Mouse (Mus musculus) heart, embryonic 14.5 days (tissue): ENCODE measurements around the gene Ssh3. TPM values are rescaled to one million over a fixed set of nuclear protein-coding genes. Genes with fewer than 3 reads are reported as not detected.
A peak's percentile ranks its signal among the peaks of the same experiment; 100 is the strongest.

Experiments used
- ATAC-seq: fragments of 200-750 bp; cut with Nextera tagmentation; 2 replicates; pipeline ENCODE4 v1.8.0; 2017; ENCODE audit warnings: low read depth, moderate TSS enrichment; ENCODE audit not compliant: insufficient number of reproducible peaks, insufficient read depth, low FRiP score
- H3K27ac ChIP-seq, 2 experiments: fragments of 200-500 bp in 1 of 2; fragments of 300-500 bp in 1 of 2; sonication (generic) in 1 of 2; replicated peaks in 1 of 2; 2 replicates each; pipeline ENCODE4 v1.5.1; 2012 to 2014; ENCODE audit warnings: low read depth in 2 of 2, low read length in 2 of 2, control low read depth in 1 of 2, mild to moderate bottlenecking in 1 of 2, mixed read lengths in 1 of 2; ENCODE audit not compliant: control insufficient read depth in 1 of 2, insufficient read depth in 1 of 2
- H3K27me3 ChIP-seq: fragments of 300-500 bp; sonication (generic); 2 replicates; pipeline ENCODE4 v1.6.1; 2014; ENCODE audit warnings: mild to moderate bottlenecking, low read length, control low read depth; ENCODE audit not compliant: control insufficient read depth, insufficient read depth
- H3K36me3 ChIP-seq: fragments of 300-500 bp; sonication (generic); 2 replicates; pipeline ENCODE4 v1.6.1; 2014; ENCODE audit warnings: mild to moderate bottlenecking, control low read depth, low read length, mixed read lengths; ENCODE audit not compliant: control insufficient read depth, insufficient read depth
- H3K4me1 ChIP-seq, 2 experiments: fragments of 200-500 bp in 1 of 2; fragments of 300-500 bp in 1 of 2; sonication (generic) in 1 of 2; 2 replicates each; pipeline ENCODE4 v1.6.1; 2012 to 2014; ENCODE audit warnings: low read length in 2 of 2, control low read depth in 1 of 2, mixed read lengths in 1 of 2; ENCODE audit not compliant: control insufficient read depth in 2 of 2, insufficient read depth in 2 of 2
- H3K4me2 ChIP-seq: fragments of 300-500 bp; sonication (generic); 2 replicates; pipeline ENCODE4 v1.6.1; 2014; ENCODE audit warnings: mild to moderate bottlenecking, low read length
- H3K4me3 ChIP-seq, 2 experiments: fragments of 200-500 bp in 1 of 2; fragments of 300-500 bp in 1 of 2; sonication (generic) in 1 of 2; 2 replicates each; pipeline ENCODE4 v1.5.1; 2012 to 2014; ENCODE audit warnings: low read length in 2 of 2, mild to moderate bottlenecking in 2 of 2, control low read depth in 1 of 2, low read depth in 1 of 2, moderate library complexity in 1 of 2; ENCODE audit not compliant: control insufficient read depth in 1 of 2, insufficient read depth in 1 of 2
- H3K9ac ChIP-seq: fragments of 300-500 bp; sonication (generic); 2 replicates; pipeline ENCODE4 v1.6.1; 2014; ENCODE audit warnings: mild to moderate bottlenecking, low read length
- H3K9me3 ChIP-seq: fragments of 300-500 bp; sonication (generic); 2 replicates; pipeline ENCODE4 v1.6.1; 2016; ENCODE audit warnings: low read length, control low read depth; ENCODE audit not compliant: control insufficient read depth
- WGBS: fragments of 180-500 bp; shearing (Covaris S2); extraction: QIAGEN DNeasy Blood & Tissue Kit; methylation state at CpG from one replicate; pipeline ENCODE4 v1.1.7; 2014; 5-methylcytosine and 5-hydroxymethylcytosine counted together
- microRNA-seq: library from miRNA; unstranded; fragments of <30 nt; microRNA quantifications from one replicate; pipeline ENCODE4, GENCODE M21; 2016
- polyA plus RNA-seq: library from polyadenylated mRNA; unstranded; fragments of >200 nt; fragmentation: Nextera tagmentation; extraction: Ambion mirVana; gene quantifications from 2 replicates; pipeline ENCODE4 v1.2.1, GENCODE M21; 2014

Ssh3 gene
- polyA plus RNA-seq, 1 experiment from 2014 or later, result 8.0 TPM

GRCm38 (mm10) chr19:4214771-4215450, 54.1 kb downstream of the Ssh3 start:
- H3K36me3 ChIP-seq, result no peaks in the 10 kb centered on the region
- WGBS, result 1% methylated on average over 65 of the region's 81 CpGs
- peaks cover 63% of the 10 kb centered on the region for H3K27me3 ChIP-seq
- peak overlapping the region; percentile 100 for H3K4me2 ChIP-seq
- H3K4me1 ChIP-seq, result peaks cover 16 to 35% of the 10 kb centered on the region in 2 experiments
- peak overlapping the region in 1 of 2 experiments; percentile 44; a peak in 2 of 4 replicates for H3K27ac ChIP-seq
- peak overlapping the region; percentile 80 for H3K9ac ChIP-seq
- H3K9me3 ChIP-seq, result no peaks in the 10 kb centered on the region
- peak overlapping the region; percentile 67 to 72 for H3K4me3 ChIP-seq
- ATAC-seq, result peak; percentile 37

DNA sequence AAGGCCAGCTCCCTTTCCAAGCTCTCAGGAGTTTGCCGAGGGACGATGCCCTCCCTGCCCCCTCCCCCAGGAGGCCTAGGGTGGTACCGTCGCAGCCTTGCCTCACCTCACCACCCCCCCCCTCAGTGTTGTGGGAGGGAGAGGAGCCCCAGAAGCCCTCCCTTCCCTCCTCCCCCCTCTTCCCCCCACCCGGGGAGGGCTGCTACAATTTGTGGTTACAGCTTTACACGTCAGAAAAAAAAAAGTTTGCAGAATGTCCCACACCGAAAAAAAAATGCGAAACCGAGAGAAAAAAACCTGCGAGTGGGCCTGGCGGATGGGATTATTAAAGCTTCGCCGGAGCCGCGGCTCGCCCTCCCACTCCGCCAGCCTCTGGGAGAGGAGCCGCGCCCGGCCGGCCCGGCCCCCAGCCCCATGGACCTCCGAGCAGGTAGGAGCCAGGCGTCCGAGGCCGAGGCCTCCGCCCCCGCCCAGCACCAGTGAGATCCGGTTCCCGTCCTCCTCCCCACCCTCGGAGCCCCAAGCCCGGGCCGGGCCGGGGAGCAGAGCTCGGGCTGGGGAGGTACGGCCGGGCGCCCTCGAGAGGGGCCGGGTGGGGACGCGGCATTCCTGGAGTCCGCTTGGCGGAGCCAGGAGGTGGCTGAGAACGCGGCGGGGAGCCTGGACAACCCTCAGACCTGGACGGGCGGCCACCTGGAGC, 54.8 kb downstream of the Ssh3 start, which contains the start of the genes Clcf1 and AC109138.7:
Gene Clcf1 (plus strand): TSS at position 168 of the 700 bp plus-strand sequence.
Gene AC109138.7 (plus strand): TSS at position 287 of the 700 bp plus-strand sequence.
- Histone ChIP-seq H3K27me3 (peaks cover 63% of the 10 kb centered on the region), H3K9me3 (no peaks in the 10 kb centered on the region), H3K36me3 (no peaks in the 10 kb centered on the region), H3K4me2 (peak within 1 kb of the TSS; percentile 100), H3K27ac (peak within 1 kb of the TSS in 1 of 2 experiments; percentile 44; a peak in 2 of 4 replicates), H3K4me3 (peak within 1 kb of the TSS; percentile 67 to 72), H3K4me1 (peaks cover 15 to 34% of the 10 kb centered on the region in 2 experiments), H3K9ac (peak within 1 kb of the TSS; percentile 80)
- ATAC-seq, result peak; percentile 33
- WGBS, result under 1% methylated on average over 47 of the region's 49 CpGs

GRCm38 (mm10) chr19:4213524-4213974, 55.4 kb downstream of the Ssh3 start:
- ATAC-seq, result no peak
- H3K27ac ChIP-seq, result no peak overlapping the region
- H3K9me3 ChIP-seq, result no peaks in the 10 kb centered on the region
- peak overlapping the region; percentile 100 for H3K4me2 ChIP-seq
- H3K36me3 ChIP-seq, result no peaks in the 10 kb centered on the region
- 4% methylated on average over 9 of the region's 9 CpGs for WGBS
- peak overlapping the region in 1 of 2 experiments; percentile 67; a peak in 1 of 4 replicates for H3K4me3 ChIP-seq
- peaks cover 15 to 34% of the 10 kb centered on the region in 2 experiments for H3K4me1 ChIP-seq
- no peak overlapping the region; the same call in 1 of the 2 replicates for H3K9ac ChIP-seq
- H3K27me3 ChIP-seq, result peaks cover 63% of the 10 kb centered on the region

GRCm38 (mm10) chr19:4211891-4212588, 56.9 kb downstream of the Ssh3 start:
- no peak overlapping the region for H3K27ac ChIP-seq
- H3K27me3 ChIP-seq, result peaks cover 56% of the 10 kb centered on the region
- no peak overlapping the region for H3K4me3 ChIP-seq
- ATAC-seq, result no peak
- no peaks in the 10 kb centered on the region for H3K9me3 ChIP-seq
- peaks cover 14 to 34% of the 10 kb centered on the region in 2 experiments for H3K4me1 ChIP-seq
- no peaks in the 10 kb centered on the region for H3K36me3 ChIP-seq
- no peak overlapping the region for H3K9ac ChIP-seq
- 27% methylated on average over 4 of the region's 4 CpGs for WGBS
- no peak overlapping the region for H3K4me2 ChIP-seq

Small RNAs within 50 kb of the gene (microRNA-seq; reads per million reads assigned to microRNA genes)
- not detected for gene Gm26115
- not detected for gene Mir6985

Other genes with a start within 250 kb of the Ssh3 start
- gene Gstp1, start 231.2 kb downstream of the Ssh3 start, polyA plus RNA-seq, result 399 and 401 TPM in 2 replicates
- 8.0 and 10.3 TPM in 2 replicates for gene Gstp2, start 223.2 kb downstream of the Ssh3 start, polyA plus RNA-seq
- gene Gstp3, start 209.6 kb downstream of the Ssh3 start, polyA plus RNA-seq, result not detected in 2 replicates
- gene Cabp2, start 187.6 kb downstream of the Ssh3 start, polyA plus RNA-seq, result not detected in 2 replicates
- gene Cdk2ap2, start 172.0 kb downstream of the Ssh3 start, polyA plus RNA-seq, result 62.5 and 63.8 TPM in 2 replicates
- gene Pitpnm1, start 169.2 kb downstream of the Ssh3 start, polyA plus RNA-seq, result 17.3 TPM in 2 replicates
- gene Aip, start 143.3 kb downstream of the Ssh3 start, polyA plus RNA-seq, result 87.3 and 100 TPM in 2 replicates
- not detected in 2 replicates for gene Gpr152, start 129.4 kb downstream of the Ssh3 start, polyA plus RNA-seq
- gene Cabp4, start 125.1 kb downstream of the Ssh3 start, polyA plus RNA-seq, result not detected in 2 replicates
- 117 and 122 TPM in 2 replicates for gene Coro1b, start 120.6 kb downstream of the Ssh3 start, polyA plus RNA-seq
- gene Ptprcap, start 115.6 kb downstream of the Ssh3 start, polyA plus RNA-seq, result 0.54 and 0.82 TPM in 2 replicates
- gene Rps6kb2, start 105.8 kb downstream of the Ssh3 start, polyA plus RNA-seq, result 31.4 and 34.4 TPM in 2 replicates
- gene Carns1, start 93.7 kb downstream of the Ssh3 start, polyA plus RNA-seq, result 6.5 and 8.7 TPM in 2 replicates
- 2.2 and 2.6 TPM in 2 replicates for gene Tbc1d10c, start 77.9 kb downstream of the Ssh3 start, polyA plus RNA-seq
- gene Ppp1ca, start 77.1 kb downstream of the Ssh3 start, polyA plus RNA-seq, result 708 and 757 TPM in 2 replicates
- 17.4 and 18.5 TPM in 2 replicates for gene Rad9a, start 67.5 kb downstream of the Ssh3 start, polyA plus RNA-seq
- gene Clcf1, start 54.9 kb downstream of the Ssh3 start, polyA plus RNA-seq, result 0.78 and 1.2 TPM in 2 replicates
- not detected in 2 replicates for gene AC109138.7, start 54.8 kb downstream of the Ssh3 start, polyA plus RNA-seq
- 20.9 and 26.8 TPM in 2 replicates for gene Pold4, start 37.3 kb downstream of the Ssh3 start, polyA plus RNA-seq
- gene Ankrd13d, start 14.0 kb upstream of the Ssh3 start, polyA plus RNA-seq, result 1.1 and 1.4 TPM in 2 replicates
- 12.1 and 12.8 TPM in 2 replicates for gene Grk2, start 37.0 kb upstream of the Ssh3 start, polyA plus RNA-seq
- 35.7 and 42.7 TPM in 2 replicates for gene Kdm2a, start 129.1 kb upstream of the Ssh3 start, polyA plus RNA-seq
- 20.0 and 24.0 TPM in 2 replicates for gene Rhod, start 170.3 kb upstream of the Ssh3 start, polyA plus RNA-seq
- gene Syt12, start 208.3 kb upstream of the Ssh3 start, polyA plus RNA-seq, result 0.88 and 0.95 TPM in 2 replicates
- not detected in 2 replicates for gene 2010003K11Rik, start 229.4 kb upstream of the Ssh3 start, polyA plus RNA-seq
- 8.2 and 8.7 TPM in 2 replicates for gene Pcx, start 241.3 kb upstream of the Ssh3 start, polyA plus RNA-seq